Mouse (Mus musculus) heart, embryonic 16.5 days (tissue): ENCODE data around the gene Phgr1. TPM values are rescaled to one million over a fixed set of nuclear protein-coding genes. Genes with fewer than 3 reads are reported as not detected.

Experiments used
- ATAC-seq: fragments of 200-750 bp; cut with Nextera tagmentation; replicated peaks from 2 replicates; pipeline ENCODE4 v1.8.0; 2017; ENCODE audit warnings: moderate number of reproducible peaks; ENCODE audit not compliant: insufficient read depth, low FRiP score; ENCODE audit errors: extremely low read depth
- H3K27ac ChIP-seq: fragments of 300-500 bp; sonication (generic); 2 replicates; pipeline ENCODE4 v1.5.1; 2014; ENCODE audit warnings: mild to moderate bottlenecking, low read length, control low read depth, moderate library complexity
- H3K27me3 ChIP-seq: fragments of 300-500 bp; sonication (generic); 2 replicates; pipeline ENCODE4 v1.6.1; 2014; ENCODE audit warnings: low read length, mixed read lengths; ENCODE audit not compliant: control insufficient read depth, insufficient read depth
- H3K36me3 ChIP-seq: fragments of 300-500 bp; sonication (generic); 2 replicates; pipeline ENCODE4 v1.6.1; 2014; ENCODE audit not compliant: control insufficient read depth, insufficient read depth
- H3K4me1 ChIP-seq: fragments of 300-500 bp; sonication (generic); 2 replicates; pipeline ENCODE4 v1.6.1; 2014; ENCODE audit warnings: low read length, mixed read lengths; ENCODE audit not compliant: control insufficient read depth, insufficient read depth
- H3K4me2 ChIP-seq: fragments of 300-500 bp; sonication (generic); 2 replicates; pipeline ENCODE4 v1.6.1; 2014; ENCODE audit warnings: low read depth, mild to moderate bottlenecking, control low read depth, low read length
- H3K4me3 ChIP-seq: fragments of 300-500 bp; sonication (generic); 2 replicates; pipeline ENCODE4 v1.5.1; 2014; ENCODE audit warnings: mild to moderate bottlenecking, control low read depth, low read length
- H3K9ac ChIP-seq: fragments of 300-500 bp; sonication (generic); 2 replicates; pipeline ENCODE4 v1.6.1; 2014; ENCODE audit warnings: low read length, control low read depth
- H3K9me3 ChIP-seq: fragments of 300-500 bp; sonication (generic); replicated peaks from 2 replicates; pipeline ENCODE4 v1.6.1; 2016; ENCODE audit warnings: low read length; ENCODE audit not compliant: control insufficient read depth
- WGBS: fragments of 180-500 bp; shearing (Covaris S2); extraction: QIAGEN DNeasy Blood & Tissue Kit; methylation state at CpG from one replicate; pipeline ENCODE4 v1.1.7; 2014; 5-methylcytosine and 5-hydroxymethylcytosine counted together
- polyA plus RNA-seq: library from polyadenylated mRNA; unstranded; fragments of >200 nt; fragmentation: Nextera tagmentation; extraction: Ambion mirVana; gene quantifications from 2 replicates; pipeline ENCODE4 v1.2.1, GENCODE M21; 2015

Gene Phgr1
- polyA plus RNA-seq, 1 experiment from 2014 or later: 1.2 TPM

- H3K9me3 ChIP-seq: no peaks in the 10 kb centered on the region
- 29% methylated on average over 2 of the region's 2 CpGs for WGBS
- no peak overlapping the region for H3K4me2 ChIP-seq
- no peaks in the 10 kb centered on the region for H3K36me3 ChIP-seq
- H3K4me3 ChIP-seq: no peak overlapping the region
- no peak overlapping the region for H3K9ac ChIP-seq
- H3K4me1 ChIP-seq: peaks cover 12% of the 10 kb centered on the region
- H3K27ac ChIP-seq: no peak overlapping the region
- no peak for ATAC-seq
- H3K27me3 ChIP-seq: no peaks in the 10 kb centered on the region
Observed at GRCm38 (mm10) chr2:118810861-118811260, 38.3 kb downstream of the Phgr1 start.

- Histone ChIP-seq H3K4me2 (no peak overlapping the region), H3K4me1 (peaks cover 14% of the 10 kb centered on the region), H3K9me3 (no peaks in the 10 kb centered on the region), H3K9ac (no peak overlapping the region), H3K36me3 (peaks cover 5% of the 10 kb centered on the region), H3K27me3 (no peaks in the 10 kb centered on the region), H3K27ac (no peak overlapping the region), H3K4me3 (no peak overlapping the region)
- no peak for ATAC-seq
- WGBS: 45% methylated on average over 1 of the region's 1 CpGs
Observed at GRCm38 (mm10) chr2:118812724-118813123, 40.2 kb downstream of the Phgr1 start.

- 1% methylated on average over 49 of the region's 49 CpGs for WGBS
- peak within 1 kb of the TSS; percentile 65 for H3K27ac ChIP-seq
- H3K4me1 ChIP-seq: peaks cover 14% of the 10 kb centered on the region
- peaks cover 18% of the 10 kb centered on the region for H3K36me3 ChIP-seq
- H3K9ac ChIP-seq: peak within 1 kb of the TSS; percentile 93
- no peaks in the 10 kb centered on the region for H3K27me3 ChIP-seq
- no peaks in the 10 kb centered on the region for H3K9me3 ChIP-seq
- ATAC-seq: peak; percentile 90
- peak within 1 kb of the TSS; percentile 90 for H3K4me3 ChIP-seq
- H3K4me2 ChIP-seq: peak within 1 kb of the TSS; percentile 91
Observed at GRCm38 (mm10) chr2:118813981-118814836, 41.6 kb downstream of the Phgr1 start, which contains the start of gene Knstrn. Gene Knstrn (plus strand): TSS chr2:118814003.

- H3K27me3 ChIP-seq: no peaks in the 10 kb centered on the region
- peaks cover 4% of the 10 kb centered on the region; the same call in 1 of the 2 replicates for H3K9me3 ChIP-seq
- no peaks in the 10 kb centered on the region for H3K4me1 ChIP-seq
- WGBS: 89% methylated on average over 5 of the region's 5 CpGs
- no peak overlapping the region for H3K9ac ChIP-seq
- no peak overlapping the region for H3K4me3 ChIP-seq
- H3K4me2 ChIP-seq: no peak overlapping the region
- no peak for ATAC-seq
- no peak overlapping the region for H3K27ac ChIP-seq
- peaks cover 55% of the 10 kb centered on the region for H3K36me3 ChIP-seq
Observed at GRCm38 (mm10) chr2:118822800-118823199, 50.2 kb downstream of the Phgr1 start.

GRCm38 (mm10) chr2:118824396-118824795, 51.8 kb downstream of the Phgr1 start:
- Histone ChIP-seq H3K4me2 (no peak overlapping the region), H3K9ac (no peak overlapping the region), H3K36me3 (peaks cover 48% of the 10 kb centered on the region), H3K4me1 (no peaks in the 10 kb centered on the region), H3K9me3 (peaks cover 4% of the 10 kb centered on the region; the same call in 1 of the 2 replicates), H3K4me3 (no peak overlapping the region), H3K27ac (no peak overlapping the region), H3K27me3 (no peaks in the 10 kb centered on the region)
- 91% methylated on average over 4 of the region's 4 CpGs for WGBS
- ATAC-seq: no peak

Other genes with a start within 250 kb of the Phgr1 start
- 1.4 and 1.8 TPM in 2 replicates for gene Bmf, start 223.1 kb upstream of the Phgr1 start, polyA plus RNA-seq
- 74.8 and 78.4 TPM in 2 replicates for gene Bub1b, start 174.6 kb upstream of the Phgr1 start, polyA plus RNA-seq
- gene Pak6, start 109.5 kb upstream of the Phgr1 start, polyA plus RNA-seq: 9.8 and 11.1 TPM in 2 replicates
- gene Ankrd63, start 68.8 kb upstream of the Phgr1 start, polyA plus RNA-seq: 2.8 and 3.1 TPM in 2 replicates
- gene Plcb2, start 44.3 kb upstream of the Phgr1 start, polyA plus RNA-seq: 3.2 and 3.4 TPM in 2 replicates
- gene Inafm2, start 27.0 kb upstream of the Phgr1 start, polyA plus RNA-seq: 45.2 and 47.3 TPM in 2 replicates
- gene Ccdc9b, start 10.1 kb upstream of the Phgr1 start, polyA plus RNA-seq: 2.0 and 3.2 TPM in 2 replicates
- 0.10 and 0.24 TPM in 2 replicates for gene Disp2, start 7.0 kb downstream of the Phgr1 start, polyA plus RNA-seq
- 90.7 and 94.0 TPM in 2 replicates for gene Knstrn, start 41.2 kb downstream of the Phgr1 start, polyA plus RNA-seq
- gene Ivd, start 89.2 kb downstream of the Phgr1 start, polyA plus RNA-seq: 97.4 and 107 TPM in 2 replicates
- gene Bahd1, start 127.6 kb downstream of the Phgr1 start, polyA plus RNA-seq: 3.7 and 4.1 TPM in 2 replicates
- 17.1 and 18.0 TPM in 2 replicates for gene Chst14, start 153.7 kb downstream of the Phgr1 start, polyA plus RNA-seq